Mouse (Mus musculus) cerebellum, adult 2 months (tissue): ENCODE measurements around the gene Adal. TPM values are rescaled to one million over a fixed set of nuclear protein-coding genes. Genes with fewer than 3 reads are reported as not detected.

Experiments
- DNase-seq, 2 experiments: peaks; one replicate each; pipeline ENCODE4 v3.0.0; 2021
- H3K27ac ChIP-seq: fragments of 200-500 bp; 2 replicates; pipeline ENCODE4 v1.5.1; 2012; ENCODE audit warnings: low read length, control low read depth, inconsistent platforms; ENCODE audit not compliant: insufficient read depth
- H3K27me3 ChIP-seq: fragments of 200-500 bp; 2 replicates; pipeline ENCODE4 v1.6.1; 2012; ENCODE audit warnings: inconsistent platforms, mild to moderate bottlenecking, low read length, moderate library complexity; ENCODE audit not compliant: control insufficient read depth, insufficient read depth
- H3K4me1 ChIP-seq: fragments of 200-500 bp; 2 replicates; pipeline ENCODE4 v1.6.1; 2011; ENCODE audit warnings: low read length; ENCODE audit not compliant: control insufficient read depth, insufficient read depth
- H3K4me3 ChIP-seq: fragments of 200-500 bp; replicated peaks from 2 replicates; pipeline ENCODE3; 2011; ENCODE audit warnings: mild to moderate bottlenecking, low read depth, low read length, control low read depth; ENCODE audit not compliant: insufficient read depth
- CTCF ChIP-seq: fragments of 200-500 bp; IDR thresholded peaks from 2 replicates; pipeline ENCODE4 v1.5.1; 2011; ENCODE audit warnings: low read depth, mild to moderate bottlenecking, control low read depth, low read length, moderate library complexity, borderline replicate concordance; ENCODE audit not compliant: insufficient read depth
- POLR2A ChIP-seq: fragments of 200-500 bp; IDR thresholded peaks from 2 replicates; pipeline ENCODE4 v1.6.1; 2011; ENCODE audit warnings: low read length, control low read depth, borderline replicate concordance; ENCODE audit not compliant: insufficient read depth
- WGBS: fragments of 180-500 bp; shearing (Covaris S2); methylation state at CpG from one replicate; pipeline ENCODE4 v1.1.7; 2018; 5-methylcytosine and 5-hydroxymethylcytosine counted together
- polyA plus RNA-seq: library from polyadenylated mRNA; depleted of rRNA; stranded (reverse); fragments of >200 nt; gene quantifications from 2 replicates; pipeline ENCODE4 v1.2.3, GENCODE M21; 2012; rRNA removed

The Adal gene
- polyA plus RNA-seq, 1 experiment, result 26.3 TPM

GRCm38 (mm10) chr2:121195466-121195865 lies 55.2 kb downstream of the Adal start:
- H3K4me3 ChIP-seq, result no peak overlapping the region
- no peak for DNase-seq
- no peak overlapping the region for H3K27ac ChIP-seq
- no peaks in the 10 kb centered on the region for H3K4me1 ChIP-seq
- H3K27me3 ChIP-seq, result no peaks in the 10 kb centered on the region
- no peak for TF ChIP-seq POLR2A
- 93% methylated on average over 9 of the region's 9 CpGs for WGBS

- Histone ChIP-seq H3K27me3 (no peaks in the 10 kb centered on the region), H3K27ac (no peak overlapping the region), H3K4me3 (no peak overlapping the region), H3K4me1 (no peaks in the 10 kb centered on the region)
- TF ChIP-seq POLR2A (no peak), CTCF (no peak)
- WGBS, result 93% methylated on average over 17 of the region's 17 CpGs
- DNase-seq, result no peak
Measured at GRCm38 (mm10) chr2:121204276-121204675, 64.0 kb downstream of the Adal start.

Other genes with a start within 250 kb of the Adal start
- 24.2 and 32.4 TPM in 2 replicates for gene Ubr1, start 169.7 kb upstream of the Adal start, polyA plus RNA-seq
- gene Tmem62, start 163.4 kb upstream of the Adal start, polyA plus RNA-seq, result 68.0 and 73.6 TPM in 2 replicates
- gene Ccndbp1, start 132.0 kb upstream of the Adal start, polyA plus RNA-seq, result 155 and 179 TPM in 2 replicates
- 0.38 and 0.51 TPM in 2 replicates for gene Epb42, start 103.4 kb upstream of the Adal start, polyA plus RNA-seq
- gene Tgm5, start 54.6 kb upstream of the Adal start, polyA plus RNA-seq, result 2.7 and 3.2 TPM in 2 replicates
- gene Tgm7, start 30.6 kb upstream of the Adal start, polyA plus RNA-seq, result 1.3 and 1.4 TPM in 2 replicates
- gene Lcmt2, start 225 bp downstream of the Adal start, polyA plus RNA-seq, result 9.2 and 10.6 TPM in 2 replicates
- 40.2 and 47.4 TPM in 2 replicates for gene Tubgcp4, start 30.2 kb downstream of the Adal start, polyA plus RNA-seq
- gene Zscan29, start 30.7 kb downstream of the Adal start, polyA plus RNA-seq, result 6.4 and 6.8 TPM in 2 replicates
- gene Trp53bp1, start 131.0 kb downstream of the Adal start, polyA plus RNA-seq, result 57.9 and 59.4 TPM in 2 replicates
- 223 and 254 TPM in 2 replicates for gene Map1a, start 149.2 kb downstream of the Adal start, polyA plus RNA-seq
- gene Ppip5k1, start 215.0 kb downstream of the Adal start, polyA plus RNA-seq, result 160 and 183 TPM in 2 replicates
- gene Ckmt1, start 217.3 kb downstream of the Adal start, polyA plus RNA-seq, result 504 and 518 TPM in 2 replicates
- gene Strc, start 246.7 kb downstream of the Adal start, polyA plus RNA-seq, result 0.62 and 0.81 TPM in 2 replicates